Mouse (Mus musculus) hindbrain, embryonic 13.5 days (tissue): ENCODE results near the gene Cobl. TPM values are rescaled to one million over a fixed set of nuclear protein-coding genes. Genes with fewer than 3 reads are reported as not detected.

Experiments used
- ATAC-seq: fragments of 200-750 bp; cut with Nextera tagmentation; 2 replicates; pipeline ENCODE4 v1.8.0; 2017; ENCODE audit warnings: moderate TSS enrichment; ENCODE audit not compliant: low FRiP score
- H3K27ac ChIP-seq: fragments of 300-500 bp; sonication (generic); 2 replicates; pipeline ENCODE4 v1.5.1; 2015; ENCODE audit warnings: inconsistent platforms, mild to moderate bottlenecking, moderate library complexity
- H3K27me3 ChIP-seq: fragments of 300-500 bp; sonication (generic); 2 replicates; pipeline ENCODE4 v1.6.1; 2015; ENCODE audit warnings: mild to moderate bottlenecking, inconsistent platforms
- H3K36me3 ChIP-seq: fragments of 300-500 bp; sonication (generic); 2 replicates; pipeline ENCODE4 v1.6.1; 2015; ENCODE audit warnings: mild to moderate bottlenecking, inconsistent platforms
- H3K4me1 ChIP-seq: fragments of 300-500 bp; sonication (generic); replicated peaks from 2 replicates; pipeline ENCODE4 v1.6.1; 2015; ENCODE audit warnings: inconsistent platforms
- H3K4me2 ChIP-seq: fragments of 300-500 bp; sonication (generic); 2 replicates; pipeline ENCODE4 v1.6.1; 2015; ENCODE audit warnings: inconsistent platforms, mild to moderate bottlenecking, moderate library complexity
- H3K4me3 ChIP-seq: fragments of 300-500 bp; sonication (generic); 2 replicates; pipeline ENCODE4 v1.5.1; 2015; ENCODE audit warnings: mild to moderate bottlenecking, inconsistent platforms
- H3K9ac ChIP-seq: fragments of 300-500 bp; sonication (generic); 2 replicates; pipeline ENCODE4 v1.6.1; 2015; ENCODE audit warnings: mild to moderate bottlenecking, inconsistent platforms
- H3K9me3 ChIP-seq: fragments of 300-500 bp; sonication (generic); 2 replicates; pipeline ENCODE4 v1.6.1; 2016; ENCODE audit warnings: inconsistent platforms
- WGBS: fragments of 180-500 bp; shearing (Covaris S2); methylation state at CpG from one replicate; pipeline ENCODE4 v1.1.7; 2015; 5-methylcytosine and 5-hydroxymethylcytosine counted together
- polyA plus RNA-seq: library from polyadenylated mRNA; unstranded; fragments of >200 nt; fragmentation: Nextera tagmentation; extraction: Ambion mirVana; gene quantifications from 2 replicates; pipeline ENCODE4 v1.2.1, GENCODE M21; 2015

Gene Cobl
- polyA plus RNA-seq, 1 experiment from 2014 or later: 8.6 TPM

DNA sequence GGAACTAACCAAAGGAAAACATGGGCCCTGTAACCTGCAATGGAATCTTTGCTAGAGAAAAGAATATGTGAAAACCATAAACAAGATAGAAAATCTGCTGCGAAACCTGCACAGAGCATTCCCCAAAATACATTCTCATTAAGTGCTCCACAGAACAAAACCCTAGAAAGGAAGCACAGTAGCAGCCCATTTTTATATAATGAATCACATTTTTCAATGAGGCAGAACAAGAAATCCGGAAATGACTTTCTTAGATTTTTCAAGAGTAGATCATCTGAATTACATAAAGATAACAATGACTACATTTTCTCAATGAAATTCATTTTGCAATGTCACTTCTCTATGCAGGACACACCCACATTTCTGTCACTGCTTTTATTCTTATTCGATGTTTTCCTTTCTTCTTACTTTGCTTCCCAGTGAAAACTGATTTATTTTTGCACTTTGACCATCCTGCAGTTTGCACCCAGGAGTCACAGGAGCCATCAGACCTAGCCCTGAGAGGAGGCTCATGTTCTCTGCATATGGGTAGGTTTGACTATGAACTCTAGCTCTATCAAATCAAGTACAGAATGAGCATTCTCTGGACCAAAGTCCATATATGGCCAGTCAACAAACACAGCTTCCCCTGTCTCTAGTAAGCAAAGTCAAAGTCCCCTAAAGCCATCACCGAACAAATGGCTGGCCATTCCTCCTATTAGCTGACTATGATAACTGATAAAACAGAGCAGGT is 53.5 kb downstream of the Cobl start:
- no peak for ATAC-seq
- Histone ChIP-seq H3K4me2 (no peak overlapping the region), H3K27me3 (no peaks in the 10 kb centered on the region), H3K9ac (no peak overlapping the region), H3K4me3 (no peak overlapping the region), H3K9me3 (no peaks in the 10 kb centered on the region), H3K36me3 (no peaks in the 10 kb centered on the region), H3K27ac (no peak overlapping the region), H3K4me1 (peaks cover 6% of the 10 kb centered on the region)
- 96% methylated on average over 4 of the region's 4 CpGs for WGBS

DNA sequence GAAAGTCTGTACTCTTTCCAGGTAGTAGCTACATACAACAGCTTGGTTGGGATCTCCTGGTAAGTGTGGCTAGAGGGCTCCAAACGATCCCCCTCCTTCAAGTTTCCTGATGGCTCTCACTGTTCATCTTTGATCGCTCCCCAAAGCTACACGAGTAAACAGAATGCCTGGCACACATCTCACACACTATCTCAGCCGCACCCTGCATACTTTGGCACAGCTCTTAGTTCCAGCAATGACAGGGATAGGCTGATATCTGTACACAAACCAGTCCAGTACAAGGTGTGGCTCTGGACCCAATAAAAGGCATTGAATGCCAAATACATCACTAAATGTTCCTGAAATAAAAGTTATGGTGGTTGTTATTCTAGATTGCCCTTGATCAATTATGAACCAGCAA is 55.3 kb downstream of the Cobl start:
- Histone ChIP-seq H3K9ac (no peak overlapping the region), H3K4me2 (no peak overlapping the region), H3K4me3 (no peak overlapping the region), H3K27ac (no peak overlapping the region), H3K4me1 (no peaks in the 10 kb centered on the region), H3K9me3 (no peaks in the 10 kb centered on the region), H3K36me3 (no peaks in the 10 kb centered on the region), H3K27me3 (no peaks in the 10 kb centered on the region)
- no peak for ATAC-seq
- WGBS: 89% methylated on average over 4 of the region's 4 CpGs

GRCm38 (mm10) chr11:12407834-12408233 is 56.9 kb downstream of the Cobl start:
- ATAC-seq: no peak
- no peak overlapping the region for H3K27ac ChIP-seq
- H3K27me3 ChIP-seq: no peaks in the 10 kb centered on the region
- no peak overlapping the region for H3K9ac ChIP-seq
- 90% methylated on average over 6 of the region's 6 CpGs for WGBS
- H3K36me3 ChIP-seq: no peaks in the 10 kb centered on the region
- H3K9me3 ChIP-seq: no peaks in the 10 kb centered on the region
- no peak overlapping the region for H3K4me3 ChIP-seq
- H3K4me2 ChIP-seq: no peak overlapping the region
- H3K4me1 ChIP-seq: no peaks in the 10 kb centered on the region

DNA sequence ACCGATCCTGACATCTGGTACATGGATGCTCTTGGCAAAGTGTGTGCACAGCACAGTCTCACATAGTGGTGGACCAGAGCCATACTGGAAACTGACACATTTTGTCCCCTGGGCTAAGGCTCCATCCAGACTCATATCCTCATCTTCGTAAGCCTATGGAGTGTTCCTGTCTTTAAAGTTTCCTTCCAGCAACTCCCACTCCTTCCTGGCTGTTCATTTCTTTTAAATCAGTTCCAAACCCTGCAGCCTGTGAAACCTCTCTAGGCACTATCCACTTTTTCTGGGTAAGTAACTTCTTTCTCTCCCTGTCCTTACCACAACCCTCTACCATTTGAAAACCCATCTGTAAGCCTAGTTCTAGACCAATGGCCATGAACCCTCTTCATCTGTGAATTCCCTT is 64.9 kb downstream of the Cobl start:
- WGBS: 94% methylated on average over 2 of the region's 2 CpGs
- H3K9me3 ChIP-seq: no peaks in the 10 kb centered on the region
- no peaks in the 10 kb centered on the region for H3K36me3 ChIP-seq
- H3K9ac ChIP-seq: no peak overlapping the region
- no peak overlapping the region for H3K4me3 ChIP-seq
- H3K27ac ChIP-seq: no peak overlapping the region
- no peaks in the 10 kb centered on the region for H3K27me3 ChIP-seq
- H3K4me2 ChIP-seq: no peak overlapping the region
- no peaks in the 10 kb centered on the region; the same call in 1 of the 2 replicates for H3K4me1 ChIP-seq
- no peak for ATAC-seq

DNA sequence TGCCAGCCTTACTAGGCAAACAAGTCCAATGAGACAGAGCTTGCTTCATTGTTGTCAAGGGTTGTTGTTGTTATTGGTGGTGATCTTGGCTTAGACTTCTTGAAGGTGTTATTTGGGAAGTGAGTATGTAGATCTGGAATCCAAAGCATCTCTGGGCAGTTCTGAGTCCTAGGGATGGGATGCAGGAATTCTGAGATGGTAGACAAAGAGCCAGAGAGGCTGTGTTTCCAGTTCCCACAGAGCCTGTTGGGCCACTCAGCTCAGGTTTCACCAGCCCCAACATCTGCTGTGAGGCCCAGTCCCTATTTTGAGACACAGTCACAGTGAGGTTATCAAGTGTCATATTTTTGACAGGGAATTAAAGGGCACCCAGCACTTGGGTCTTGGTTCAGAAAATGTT is 68.6 kb downstream of the Cobl start:
- H3K27ac ChIP-seq: no peak overlapping the region
- no peak overlapping the region for H3K9ac ChIP-seq
- no peaks in the 10 kb centered on the region for H3K27me3 ChIP-seq
- no peak for ATAC-seq
- H3K4me1 ChIP-seq: no peaks in the 10 kb centered on the region; the same call in 1 of the 2 replicates
- no peak overlapping the region for H3K4me3 ChIP-seq
- no peak overlapping the region for H3K4me2 ChIP-seq
- no peaks in the 10 kb centered on the region for H3K9me3 ChIP-seq
- no peaks in the 10 kb centered on the region for H3K36me3 ChIP-seq

DNA sequence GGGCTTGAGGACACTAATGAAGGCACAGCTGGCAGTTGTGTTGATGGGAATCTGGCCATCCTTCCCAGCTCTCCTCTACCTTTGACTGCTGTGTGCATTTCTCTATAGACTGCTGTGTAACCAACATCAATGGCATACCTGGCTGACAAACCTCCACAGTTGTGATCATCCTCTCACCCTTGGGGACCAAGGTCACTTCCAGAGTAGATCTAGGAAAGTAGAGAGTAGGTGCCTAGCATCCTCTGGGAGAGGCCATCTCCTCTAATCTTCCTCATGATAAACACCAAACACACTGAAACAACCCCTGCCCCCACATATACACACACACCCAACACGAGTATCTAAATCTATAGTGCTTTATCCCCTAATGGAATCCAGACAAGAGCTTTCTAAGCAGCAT is 70.1 kb downstream of the Cobl start:
- no peaks in the 10 kb centered on the region for H3K36me3 ChIP-seq
- H3K4me1 ChIP-seq: no peaks in the 10 kb centered on the region; the same call in 1 of the 2 replicates
- no peak overlapping the region for H3K4me2 ChIP-seq
- no peak for ATAC-seq
- 77% methylated on average over 1 of the region's 1 CpGs for WGBS
- H3K27ac ChIP-seq: no peak overlapping the region
- no peaks in the 10 kb centered on the region for H3K27me3 ChIP-seq
- no peak overlapping the region for H3K9ac ChIP-seq
- no peaks in the 10 kb centered on the region for H3K9me3 ChIP-seq
- no peak overlapping the region for H3K4me3 ChIP-seq

DNA sequence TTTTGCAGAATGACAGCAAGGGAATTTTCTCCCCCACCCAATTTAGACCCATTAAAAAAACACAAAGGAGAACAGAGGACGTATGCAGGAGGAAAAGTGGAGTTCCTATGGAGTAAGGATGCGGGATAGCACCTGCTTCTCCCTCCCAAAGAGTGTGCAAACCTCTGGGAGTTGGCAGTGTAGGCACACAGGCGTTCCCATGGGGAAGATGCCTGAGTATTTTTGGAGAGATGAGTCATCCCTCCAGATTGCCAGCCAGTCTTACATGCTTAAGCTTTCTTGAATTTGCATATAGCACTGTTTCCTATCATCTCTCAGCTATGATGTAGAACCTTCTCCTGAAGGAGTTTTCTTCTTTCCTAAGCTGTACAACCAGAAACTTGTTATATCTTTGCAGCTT is 70.6 kb downstream of the Cobl start:
- WGBS: 74% methylated on average over 3 of the region's 3 CpGs
- Histone ChIP-seq H3K4me2 (no peak overlapping the region), H3K9me3 (no peaks in the 10 kb centered on the region), H3K36me3 (no peaks in the 10 kb centered on the region), H3K27me3 (no peaks in the 10 kb centered on the region), H3K27ac (no peak overlapping the region), H3K9ac (no peak overlapping the region), H3K4me3 (no peak overlapping the region), H3K4me1 (no peaks in the 10 kb centered on the region; the same call in 1 of the 2 replicates)
- ATAC-seq: no peak

- no peak overlapping the region for H3K4me2 ChIP-seq
- no peak for ATAC-seq
- no peak overlapping the region for H3K4me3 ChIP-seq
- WGBS: 71% methylated on average over 2 of the region's 2 CpGs
- H3K9me3 ChIP-seq: no peaks in the 10 kb centered on the region
- no peaks in the 10 kb centered on the region for H3K4me1 ChIP-seq
- no peak overlapping the region for H3K27ac ChIP-seq
- H3K9ac ChIP-seq: no peak overlapping the region
- no peaks in the 10 kb centered on the region for H3K27me3 ChIP-seq
- H3K36me3 ChIP-seq: no peaks in the 10 kb centered on the region
Observed at GRCm38 (mm10) chr11:12384826-12385225, 79.9 kb downstream of the Cobl start.

DNA sequence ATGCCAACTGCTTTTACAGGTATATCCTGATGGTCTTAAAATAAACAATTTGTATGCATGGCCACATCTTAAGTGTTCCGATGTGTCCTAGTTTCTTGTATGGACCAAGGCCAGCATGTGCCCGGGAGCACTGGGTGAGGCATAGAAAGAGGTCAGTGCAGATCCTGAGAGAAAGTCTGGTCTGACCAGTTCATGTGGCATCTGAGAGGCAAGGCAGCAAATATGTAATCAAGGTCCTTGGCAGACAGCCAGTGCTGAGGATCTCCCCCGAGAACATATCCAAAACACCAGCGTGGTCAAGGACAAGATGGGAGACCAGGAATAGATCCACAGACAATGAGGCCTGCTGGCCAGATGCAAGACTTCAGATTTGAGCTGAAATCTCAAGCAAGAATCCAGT is 81.8 kb downstream of the Cobl start:
- WGBS: 87% methylated on average over 4 of the region's 4 CpGs

GRCm38 (mm10) chr11:12381096-12381495 is 83.7 kb downstream of the Cobl start:
- Histone ChIP-seq H3K36me3 (no peaks in the 10 kb centered on the region), H3K27ac (no peak overlapping the region), H3K9ac (no peak overlapping the region), H3K4me1 (no peaks in the 10 kb centered on the region), H3K9me3 (no peaks in the 10 kb centered on the region), H3K27me3 (no peaks in the 10 kb centered on the region), H3K4me2 (no peak overlapping the region), H3K4me3 (no peak overlapping the region)
- WGBS: 30% methylated on average over 3 of the region's 3 CpGs
- no peak for ATAC-seq

More for the DNA sequence above, 81.8 kb downstream of the Cobl start:
- no peak for ATAC-seq
- Histone ChIP-seq H3K9ac (no peak overlapping the region), H3K4me2 (no peak overlapping the region), H3K27me3 (no peaks in the 10 kb centered on the region), H3K36me3 (no peaks in the 10 kb centered on the region), H3K4me1 (no peaks in the 10 kb centered on the region), H3K27ac (no peak overlapping the region), H3K4me3 (no peak overlapping the region), H3K9me3 (no peaks in the 10 kb centered on the region)

DNA sequence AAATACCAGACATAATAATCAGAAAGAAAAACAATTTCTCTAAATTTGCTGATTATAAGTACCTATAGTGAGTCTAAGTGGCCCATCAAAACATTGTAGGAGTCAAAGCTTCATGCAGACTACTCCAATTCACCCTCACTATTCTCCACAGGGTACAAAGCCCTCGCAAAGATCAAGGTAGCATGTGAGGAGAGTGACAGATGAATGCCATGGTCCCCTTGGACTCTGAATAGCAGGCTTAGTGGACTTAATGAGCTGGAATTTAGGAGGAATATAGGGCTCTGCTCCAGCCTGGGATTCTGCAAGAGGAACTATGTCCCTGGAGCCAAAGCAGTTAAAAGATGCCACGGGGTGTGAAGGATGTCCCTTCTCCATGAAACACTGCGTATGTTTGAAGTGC is 88.1 kb downstream of the Cobl start:
- no peaks in the 10 kb centered on the region for H3K9me3 ChIP-seq
- H3K4me2 ChIP-seq: no peak overlapping the region
- ATAC-seq: no peak
- H3K27me3 ChIP-seq: no peaks in the 10 kb centered on the region
- H3K4me3 ChIP-seq: no peak overlapping the region
- 40% methylated on average over 3 of the region's 3 CpGs for WGBS
- no peaks in the 10 kb centered on the region for H3K36me3 ChIP-seq
- no peak overlapping the region for H3K27ac ChIP-seq
- no peak overlapping the region for H3K9ac ChIP-seq
- H3K4me1 ChIP-seq: no peaks in the 10 kb centered on the region

DNA sequence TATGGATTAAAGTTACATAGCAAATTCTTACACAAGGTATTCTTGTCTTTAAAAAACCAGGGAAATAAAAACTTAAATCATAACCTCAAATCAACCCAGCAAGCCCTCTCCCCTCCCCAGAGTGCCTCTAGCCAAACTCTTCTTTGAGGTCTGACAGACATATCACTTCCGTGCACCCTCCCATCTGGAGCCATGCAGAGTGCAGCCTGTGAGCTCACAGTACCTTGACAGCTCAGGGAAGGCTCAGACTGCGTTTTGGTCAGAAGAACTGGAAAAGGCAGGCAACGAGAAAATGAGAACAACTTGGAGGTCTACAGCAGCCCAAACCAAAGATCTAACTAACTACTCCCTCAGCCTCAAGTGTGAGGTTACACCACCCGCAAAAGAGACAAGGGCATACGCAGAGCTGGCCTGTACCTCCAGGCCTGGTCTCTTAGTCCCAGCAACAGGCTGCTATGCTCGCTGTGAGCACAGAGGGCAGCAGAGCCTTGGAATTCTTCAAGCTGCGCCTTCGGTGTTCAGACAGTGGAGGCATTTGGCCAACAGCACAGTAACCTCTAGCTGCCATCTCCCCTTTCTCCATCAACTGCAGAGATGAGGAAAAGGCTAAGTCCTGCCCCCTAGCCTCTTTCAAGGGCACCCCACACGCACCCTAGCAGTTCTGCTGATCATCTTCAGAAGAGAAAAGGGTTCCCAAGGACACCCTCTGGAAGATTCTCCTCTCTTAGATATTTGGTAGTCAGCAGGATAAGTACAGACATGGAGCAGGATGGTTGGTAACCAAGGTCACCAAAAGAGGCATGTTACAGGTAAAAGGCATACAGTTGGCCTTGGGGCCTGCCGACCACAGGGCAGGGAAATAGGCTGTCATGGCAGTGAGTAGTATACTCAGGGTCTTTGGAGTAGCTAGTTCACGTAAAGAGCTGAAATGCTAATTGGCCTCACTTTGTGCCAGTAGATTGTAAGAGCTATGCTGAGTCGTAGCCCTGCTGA is 91.4 kb downstream of the Cobl start:
- H3K4me3 ChIP-seq: no peak overlapping the region
- no peaks in the 10 kb centered on the region for H3K36me3 ChIP-seq
- H3K27me3 ChIP-seq: no peaks in the 10 kb centered on the region
- 36% methylated on average over 12 of the region's 12 CpGs for WGBS
- no peaks in the 10 kb centered on the region for H3K9me3 ChIP-seq
- H3K4me1 ChIP-seq: no peaks in the 10 kb centered on the region
- H3K9ac ChIP-seq: no peak overlapping the region
- H3K4me2 ChIP-seq: no peak overlapping the region
- peak; percentile 94 for ATAC-seq
- H3K27ac ChIP-seq: no peak overlapping the region
